Mouse (Mus musculus) myocyte (in vitro differentiated cells): ENCODE data around the gene Gm20388.

Source experiments
- CEBPB ChIP-seq: IDR thresholded peaks from 2 replicates; pipeline ENCODE4 v1.6.1; 2011; ENCODE audit warnings: mild to moderate bottlenecking, moderate library complexity; ENCODE audit not compliant: poor library complexity, insufficient read depth, severe bottlenecking
- E2F4 ChIP-seq: IDR thresholded peaks from one replicate; pipeline ENCODE4 v1.6.1; 2011; ENCODE audit warnings: mild to moderate bottlenecking, control low read depth, moderate library complexity; ENCODE audit not compliant: insufficient read depth
- MYOD1 ChIP-seq, 3 experiments: IDR thresholded peaks; one replicate each; pipeline ENCODE4 v1.6.1; 2011; ENCODE audit warnings: control low read depth in 2 of 3, low read depth in 2 of 3, mild to moderate bottlenecking in 2 of 3, moderate library complexity in 1 of 3; ENCODE audit not compliant: insufficient read length in 2 of 3, control insufficient read depth in 1 of 3
- MYOG ChIP-seq, 3 experiments: IDR thresholded peaks; one replicate each; pipeline ENCODE4 v1.6.1; 2011; ENCODE audit warnings: control low read depth in 2 of 3, low read depth in 2 of 3, mild to moderate bottlenecking in 2 of 3; ENCODE audit not compliant: insufficient read length in 2 of 3, control insufficient read depth in 1 of 3, insufficient read depth in 1 of 3
- POLR2A ChIP-seq: IDR thresholded peaks from one replicate; pipeline ENCODE4 v1.6.1; 2011; ENCODE audit warnings: low read depth, mild to moderate bottlenecking, control low read depth, moderate library complexity; ENCODE audit not compliant: insufficient read length
- POLR2AphosphoS2 ChIP-seq: IDR thresholded peaks from one replicate; pipeline ENCODE4 v1.6.1; 2011; ENCODE audit warnings: low read depth, control low read depth; ENCODE audit not compliant: insufficient read length
- TCF12 ChIP-seq: IDR thresholded peaks from one replicate; pipeline ENCODE4 v1.6.1; 2011; ENCODE audit warnings: mild to moderate bottlenecking, control low read depth; ENCODE audit not compliant: poor library complexity, insufficient read depth, severe bottlenecking
- USF1 ChIP-seq: IDR thresholded peaks from one replicate; pipeline ENCODE4 v1.6.1; 2011; ENCODE audit warnings: low read depth, mild to moderate bottlenecking, control low read depth, moderate library complexity

GRCm38 (mm10) chr8:123398308-123398707, 3487.7 kb downstream of the Gm20388 start:
- TF ChIP-seq CEBPB (no peak), TCF12 (no peak), POLR2A (no peak), MYOD1 (IDR thresholded peaks at IDR 0.05; ENCODE audit: control insufficient read depth in 1 of 3, insufficient read length in 2 of 3, low read depth in 2 of 3) (no peak), MYOG (IDR thresholded peaks at IDR 0.05; ENCODE audit: control insufficient read depth in 1 of 3, insufficient read depth in 1 of 3, insufficient read length in 2 of 3, low read depth in 2 of 3) (no peak), E2F4 (no peak), USF1 (no peak), POLR2AphosphoS2 (no peak)
